Mouse (Mus musculus) midbrain, embryonic 12.5 days (tissue): Measurements from ENCODE around the gene Sptb. TPM values are rescaled to one million over a fixed set of nuclear protein-coding genes. Genes with fewer than 3 reads are reported as not detected.

ENCODE experiments used
- ATAC-seq: fragments of 200-750 bp; cut with Nextera tagmentation; 2 replicates; pipeline ENCODE4 v1.8.0; 2017; ENCODE audit warnings: low read depth, moderate TSS enrichment, moderate library complexity; ENCODE audit not compliant: low FRiP score
- H3K27ac ChIP-seq: fragments of 300-500 bp; sonication (generic); replicated peaks from 2 replicates; pipeline ENCODE4 v1.5.1; 2016; ENCODE audit warnings: mild to moderate bottlenecking
- H3K27me3 ChIP-seq: fragments of 300-500 bp; sonication (generic); 2 replicates; pipeline ENCODE4 v1.6.1; 2016; ENCODE audit warnings: mild to moderate bottlenecking
- H3K36me3 ChIP-seq: fragments of 300-500 bp; sonication (generic); 2 replicates; pipeline ENCODE4 v1.6.1; 2016
- H3K4me1 ChIP-seq: fragments of 300-500 bp; sonication (generic); 2 replicates; pipeline ENCODE4 v1.6.1; 2016
- H3K4me2 ChIP-seq: fragments of 300-500 bp; sonication (generic); replicated peaks from 2 replicates; pipeline ENCODE4 v1.6.1; 2016; ENCODE audit warnings: mild to moderate bottlenecking, moderate library complexity
- H3K4me3 ChIP-seq: fragments of 300-500 bp; sonication (generic); 2 replicates; pipeline ENCODE4 v1.5.1; 2016; ENCODE audit warnings: mild to moderate bottlenecking
- H3K9ac ChIP-seq: fragments of 300-500 bp; sonication (generic); replicated peaks from 2 replicates; pipeline ENCODE4 v1.6.1; 2016; ENCODE audit warnings: mild to moderate bottlenecking, moderate library complexity
- H3K9me3 ChIP-seq: fragments of 300-500 bp; sonication (generic); 2 replicates; pipeline ENCODE4 v1.6.1; 2016; ENCODE audit warnings: mild to moderate bottlenecking
- WGBS: fragments of 180-500 bp; shearing (Covaris S2); methylation state at CpG from one replicate; pipeline ENCODE4 v1.1.7; 2016; 5-methylcytosine and 5-hydroxymethylcytosine counted together
- polyA plus RNA-seq: library from polyadenylated mRNA; unstranded; fragments of >200 nt; fragmentation: Nextera tagmentation; extraction: Ambion mirVana; gene quantifications from 2 replicates; pipeline ENCODE4 v1.2.1, GENCODE M21; 2016

Gene Sptb
- polyA plus RNA-seq, 1 experiment from 2014 or later = 2.4 TPM

GRCm38 (mm10) chr12:76562196-76562595 is 148.2 kb downstream of the Sptb start:
- no peak overlapping the region for H3K27ac ChIP-seq
- WGBS = 83% methylated on average over 4 of the region's 4 CpGs
- ATAC-seq = no peak
- 0 out of 2 replicates have a peak, but pooled peaks cover under 1% of the 10 kb centered on the region for H3K4me1 ChIP-seq
- H3K27me3 ChIP-seq = no peaks in the 10 kb centered on the region
- no peaks in the 10 kb centered on the region for H3K36me3 ChIP-seq
- no peaks in the 10 kb centered on the region for H3K9me3 ChIP-seq
- H3K4me2 ChIP-seq = no peak overlapping the region
- H3K9ac ChIP-seq = no peak overlapping the region
- no peak overlapping the region for H3K4me3 ChIP-seq

DNA sequence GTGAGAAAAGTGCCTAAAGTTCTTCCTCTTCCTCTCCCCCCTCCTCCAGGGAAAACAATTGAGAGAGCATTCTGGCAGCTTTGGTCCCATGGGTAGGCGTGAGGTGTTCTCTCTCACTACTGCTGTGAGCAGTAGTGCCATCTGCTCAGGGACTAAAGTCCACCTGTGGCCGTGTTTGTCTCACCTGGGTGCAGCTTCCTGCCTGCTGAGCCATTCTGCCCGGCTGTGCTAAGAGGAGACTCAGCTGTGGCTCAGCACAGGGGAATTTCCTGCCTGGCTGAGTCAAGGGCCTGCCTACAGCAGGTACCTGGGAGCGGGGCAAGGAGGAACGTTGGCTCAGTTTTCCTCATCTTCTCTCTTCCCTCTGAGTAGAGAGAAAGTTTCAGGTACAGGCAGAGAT is 152.1 kb downstream of the Sptb start:
- WGBS = 80% methylated on average over 5 of the region's 5 CpGs
- no peak overlapping the region for H3K4me2 ChIP-seq
- no peaks in the 10 kb centered on the region for H3K9me3 ChIP-seq
- no peaks in the 10 kb centered on the region for H3K27me3 ChIP-seq
- H3K9ac ChIP-seq = no peak overlapping the region
- no peaks in the 10 kb centered on the region for H3K36me3 ChIP-seq
- peaks cover 9% of the 10 kb centered on the region for H3K4me1 ChIP-seq
- H3K4me3 ChIP-seq = no peak overlapping the region
- no peak overlapping the region for H3K27ac ChIP-seq
- no peak for ATAC-seq

- 12% methylated on average over 6 of the region's 6 CpGs for WGBS
- no peak overlapping the region for H3K9ac ChIP-seq
- H3K4me3 ChIP-seq = no peak overlapping the region
- ATAC-seq = peak; percentile 66
- H3K36me3 ChIP-seq = no peaks in the 10 kb centered on the region
- no peaks in the 10 kb centered on the region for H3K27me3 ChIP-seq
- peaks cover 9% of the 10 kb centered on the region for H3K4me1 ChIP-seq
- no peak overlapping the region for H3K4me2 ChIP-seq
- H3K9me3 ChIP-seq = no peaks in the 10 kb centered on the region
- H3K27ac ChIP-seq = no peak overlapping the region
Observed at GRCm38 (mm10) chr12:76556745-76557389, 153.5 kb downstream of the Sptb start.

DNA sequence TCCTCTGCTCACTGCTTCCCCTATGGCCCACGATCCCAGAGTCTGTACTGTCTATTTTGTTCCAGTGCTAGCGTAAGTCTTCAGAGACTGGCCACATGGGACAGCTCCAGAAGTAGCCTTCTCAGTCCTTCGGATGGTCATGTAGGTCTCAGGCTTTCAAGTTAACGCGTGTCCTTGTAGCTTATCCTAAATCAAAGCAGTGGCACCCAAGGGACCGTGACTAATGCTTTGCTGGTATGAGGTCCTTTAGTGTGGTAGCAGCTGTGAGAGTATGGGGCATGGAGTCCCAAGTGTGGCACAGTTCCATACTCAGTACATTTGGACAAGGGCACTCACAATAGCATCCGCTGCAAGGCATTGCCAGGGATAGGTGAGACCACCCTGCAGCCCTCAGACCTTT is 154.2 kb downstream of the Sptb start:
- Histone ChIP-seq H3K9ac (no peak overlapping the region), H3K4me1 (peaks cover 9% of the 10 kb centered on the region), H3K27me3 (no peaks in the 10 kb centered on the region), H3K4me2 (no peak overlapping the region), H3K27ac (no peak overlapping the region), H3K4me3 (no peak overlapping the region), H3K9me3 (no peaks in the 10 kb centered on the region), H3K36me3 (no peaks in the 10 kb centered on the region)
- 69% methylated on average over 7 of the region's 7 CpGs for WGBS
- ATAC-seq = no peak

GRCm38 (mm10) chr12:76554871-76555386 is 155.4 kb downstream of the Sptb start:
- H3K27ac ChIP-seq = no peak overlapping the region
- no peaks in the 10 kb centered on the region for H3K27me3 ChIP-seq
- no peak overlapping the region for H3K4me2 ChIP-seq
- H3K4me1 ChIP-seq = peaks cover 9% of the 10 kb centered on the region
- H3K36me3 ChIP-seq = no peaks in the 10 kb centered on the region
- no peak overlapping the region for H3K9ac ChIP-seq
- no peak for ATAC-seq
- H3K4me3 ChIP-seq = no peak overlapping the region
- WGBS = 89% methylated on average over 3 of the region's 3 CpGs
- H3K9me3 ChIP-seq = no peaks in the 10 kb centered on the region

DNA sequence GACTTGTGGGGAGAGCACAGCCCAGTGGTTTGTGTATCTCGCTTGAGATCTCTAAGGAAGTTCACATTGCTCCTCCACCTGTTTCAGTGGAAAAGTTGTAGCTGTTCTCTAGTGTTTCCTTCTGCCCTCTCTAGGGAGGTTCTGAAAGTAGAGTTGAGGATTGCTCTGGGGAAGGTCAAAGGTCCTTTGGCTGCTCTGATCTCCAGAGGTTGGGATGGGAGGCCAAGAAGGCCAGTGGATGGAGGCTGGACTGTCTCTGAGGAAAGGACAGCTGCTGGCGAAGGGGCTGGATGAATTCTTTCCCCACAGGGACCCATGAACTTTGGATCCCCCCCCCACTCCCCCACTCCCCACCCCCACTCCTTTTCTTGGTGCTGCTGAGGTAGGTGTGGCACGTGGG is 156.0 kb downstream of the Sptb start:
- Histone ChIP-seq H3K36me3 (no peaks in the 10 kb centered on the region), H3K4me3 (no peak overlapping the region), H3K9ac (no peak overlapping the region), H3K27ac (no peak overlapping the region), H3K4me2 (no peak overlapping the region), H3K9me3 (no peaks in the 10 kb centered on the region), H3K4me1 (peaks cover 9% of the 10 kb centered on the region), H3K27me3 (no peaks in the 10 kb centered on the region)
- 79% methylated on average over 3 of the region's 3 CpGs for WGBS
- no peak for ATAC-seq

GRCm38 (mm10) chr12:76553917-76554316 is 156.4 kb downstream of the Sptb start:
- peaks cover 2% of the 10 kb centered on the region; the same call in 1 of the 2 replicates for H3K27me3 ChIP-seq
- H3K36me3 ChIP-seq = no peaks in the 10 kb centered on the region
- H3K4me2 ChIP-seq = no peak overlapping the region
- no peak overlapping the region for H3K4me3 ChIP-seq
- peaks cover 9% of the 10 kb centered on the region for H3K4me1 ChIP-seq
- ATAC-seq = no peak
- H3K9ac ChIP-seq = no peak overlapping the region
- no peaks in the 10 kb centered on the region for H3K9me3 ChIP-seq
- 89% methylated on average over 7 of the region's 7 CpGs for WGBS
- H3K27ac ChIP-seq = no peak overlapping the region

DNA sequence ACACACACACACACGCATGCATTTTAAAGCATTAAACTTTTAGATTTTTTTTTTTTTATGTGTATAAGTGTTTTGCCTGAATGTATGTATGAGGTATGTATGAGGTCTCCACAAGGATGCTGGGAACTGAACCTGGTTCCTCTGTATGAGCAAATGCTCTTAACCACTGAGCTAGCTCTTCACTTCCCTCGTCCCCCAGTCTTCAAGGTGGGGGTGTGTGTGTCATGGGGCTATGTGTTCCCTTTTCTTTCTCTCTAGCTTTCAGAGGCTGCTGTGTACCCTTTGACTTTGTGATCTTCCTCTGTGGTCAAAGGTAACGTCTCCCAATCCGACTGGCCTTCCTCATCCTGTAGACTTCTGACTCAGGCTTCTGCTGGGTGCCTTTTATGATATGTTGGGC is 157.4 kb downstream of the Sptb start:
- no peaks in the 10 kb centered on the region for H3K9me3 ChIP-seq
- peaks cover 11% of the 10 kb centered on the region for H3K27me3 ChIP-seq
- H3K4me1 ChIP-seq = peaks cover 10% of the 10 kb centered on the region
- no peaks in the 10 kb centered on the region for H3K36me3 ChIP-seq
- H3K4me3 ChIP-seq = no peak overlapping the region
- no peak overlapping the region for H3K4me2 ChIP-seq
- no peak for ATAC-seq
- H3K27ac ChIP-seq = no peak overlapping the region
- WGBS = 89% methylated on average over 4 of the region's 4 CpGs
- no peak overlapping the region for H3K9ac ChIP-seq

- Histone ChIP-seq H3K4me3 (no peak overlapping the region), H3K27me3 (peaks cover 18% of the 10 kb centered on the region), H3K9ac (no peak overlapping the region), H3K36me3 (no peaks in the 10 kb centered on the region), H3K4me1 (peaks cover 17% of the 10 kb centered on the region), H3K27ac (no peak overlapping the region), H3K4me2 (no peak overlapping the region), H3K9me3 (no peaks in the 10 kb centered on the region)
- no peak for ATAC-seq
- 83% methylated on average over 8 of the region's 8 CpGs for WGBS
Observed at GRCm38 (mm10) chr12:76552321-76552720, 158.0 kb downstream of the Sptb start.

DNA sequence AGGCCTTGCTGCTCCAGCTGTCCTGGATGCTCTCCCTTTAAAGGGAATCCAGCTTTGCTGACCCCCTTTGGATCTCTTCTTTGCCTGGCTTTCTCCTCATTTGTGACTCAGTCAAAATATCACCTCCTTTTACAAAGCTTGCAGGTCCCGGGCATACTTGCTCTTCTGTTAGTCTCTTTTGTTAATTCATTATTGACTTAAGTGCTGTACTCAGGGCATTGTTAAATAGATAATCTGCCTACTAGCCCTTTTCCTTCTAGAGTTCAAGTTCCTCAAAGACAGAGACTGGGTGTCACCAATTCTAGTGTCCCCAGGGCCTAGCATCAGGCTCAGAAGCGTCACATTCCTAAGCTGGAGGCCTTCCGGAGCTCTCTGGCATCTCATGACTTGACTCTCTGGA is 161.1 kb downstream of the Sptb start:
- no peak overlapping the region for H3K27ac ChIP-seq
- H3K4me1 ChIP-seq = peaks cover 23% of the 10 kb centered on the region
- peaks cover 43% of the 10 kb centered on the region for H3K27me3 ChIP-seq
- no peaks in the 10 kb centered on the region for H3K9me3 ChIP-seq
- 60% methylated on average over 3 of the region's 3 CpGs for WGBS
- no peaks in the 10 kb centered on the region for H3K36me3 ChIP-seq
- no peak overlapping the region for H3K4me2 ChIP-seq
- no peak overlapping the region for H3K9ac ChIP-seq
- ATAC-seq = no peak
- H3K4me3 ChIP-seq = no peak overlapping the region

GRCm38 (mm10) chr12:76548082-76548423 is 162.3 kb downstream of the Sptb start:
- ATAC-seq = no peak; the same call in 1 of the 2 replicates
- Histone ChIP-seq H3K4me3 (no peak overlapping the region), H3K36me3 (no peaks in the 10 kb centered on the region), H3K4me1 (peaks cover 23% of the 10 kb centered on the region), H3K27me3 (peaks cover 43% of the 10 kb centered on the region), H3K9ac (no peak overlapping the region), H3K4me2 (no peak overlapping the region), H3K9me3 (no peaks in the 10 kb centered on the region), H3K27ac (no peak overlapping the region)
- WGBS = 20% methylated on average over 7 of the region's 7 CpGs

- peak; percentile 32; the same call in 1 of the 2 replicates for ATAC-seq
- H3K27ac ChIP-seq = no peak overlapping the region
- H3K9me3 ChIP-seq = no peaks in the 10 kb centered on the region
- H3K4me2 ChIP-seq = peak overlapping the region; percentile 40
- peaks cover 43% of the 10 kb centered on the region for H3K27me3 ChIP-seq
- H3K4me1 ChIP-seq = peaks cover 23% of the 10 kb centered on the region
- no peak overlapping the region for H3K9ac ChIP-seq
- H3K4me3 ChIP-seq = no peak overlapping the region
- no peaks in the 10 kb centered on the region for H3K36me3 ChIP-seq
- WGBS = 15% methylated on average over 13 of the region's 13 CpGs
Observed at GRCm38 (mm10) chr12:76547409-76548081, 162.8 kb downstream of the Sptb start.
